Mouse (Mus musculus) regulatory T cell (primary cell): Measurements from ENCODE around the gene Sema5a.

Experiments used
- in situ Hi-C: fragments of 300-600 bp; cut with MboI, MseI; formaldehyde crosslinking; loops from one replicate; pipeline ENCODE4 v1.15.1; 2025; ENCODE audit warnings: high pct_unique_total_duplicates

Sema5a gene

GRCm38 (mm10) chr15:32626031-32626430 is 381.4 kb downstream of the Sema5a start:
- in situ Hi-C loops: no loop called here

- in situ Hi-C loops: no loop called here
Observed at GRCm38 (mm10) chr15:32633713-32634112, 389.1 kb downstream of the Sema5a start.

GRCm38 (mm10) chr15:32637879-32638278 is 393.3 kb downstream of the Sema5a start:
- in situ Hi-C loops: no loop called here

- in situ Hi-C loops: no loop called here
Observed at GRCm38 (mm10) chr15:32647061-32647687, 402.6 kb downstream of the Sema5a start.

- in situ Hi-C loops: no loop called here
Observed at GRCm38 (mm10) chr15:32654046-32654445, 409.4 kb downstream of the Sema5a start.

GRCm38 (mm10) chr15:32656017-32656416 is 411.4 kb downstream of the Sema5a start:
- in situ Hi-C loops: no loop called here

- in situ Hi-C loops: no loop called here
Observed at GRCm38 (mm10) chr15:32676446-32676845, 431.8 kb downstream of the Sema5a start.

GRCm38 (mm10) chr15:32685152-32685551 is 440.5 kb downstream of the Sema5a start:
- in situ Hi-C loops: no loop called here

- in situ Hi-C loops: no loop called here
Observed at GRCm38 (mm10) chr15:32691021-32691420, 446.4 kb downstream of the Sema5a start.

- in situ Hi-C loops: no loop called here
Observed at GRCm38 (mm10) chr15:32693006-32693405, 448.4 kb downstream of the Sema5a start.

GRCm38 (mm10) chr15:32717298-32717985 is 472.8 kb downstream of the Sema5a start:
- in situ Hi-C loops: no loop called here

GRCm38 (mm10) chr15:32718293-32718963 is 473.8 kb downstream of the Sema5a start:
- in situ Hi-C loops: no loop called here

GRCm38 (mm10) chr15:32718964-32719311 is 474.3 kb downstream of the Sema5a start:
- in situ Hi-C loops: no loop called here

- in situ Hi-C loops: no loop called here
Observed at GRCm38 (mm10) chr15:32730839-32731238, 486.2 kb downstream of the Sema5a start.
